Mouse (Mus musculus): ENCODE measurements around the gene Sft2d2. TPM values are rescaled to one million over a fixed set of nuclear protein-coding genes. Genes with fewer than 3 reads are reported as not detected.
A peak's percentile ranks its signal among the peaks of the same experiment; 100 is the strongest.

The Sft2d2 gene
- polyA plus RNA-seq, 1 experiment from 2014 or later = 24.3 TPM

GRCm38 (mm10) chr1:165193426-165193825, 812 bp downstream of the Sft2d2 start:
- H3K9me3 ChIP-seq (ENCODE audit: control insufficient read depth) = no peaks in the 10 kb centered on the region
- peaks cover 8% of the 10 kb centered on the region for H3K4me1 ChIP-seq (replicated peaks; ENCODE audit: control insufficient read depth, insufficient read depth, low read length)
- peak overlapping the region; percentile 87 for H3K4me2 ChIP-seq (replicated peaks; ENCODE audit: low read depth)
- H3K27ac ChIP-seq (ENCODE audit: low read depth, low read length) = peak overlapping the region; percentile 95
- ATAC-seq = no peak
- peak overlapping the region; percentile 84 for H3K4me3 ChIP-seq (ENCODE audit: low read depth, low read length)
- H3K9ac ChIP-seq (ENCODE audit: low read depth, low read length) = peak overlapping the region; percentile 92
- H3K27me3 ChIP-seq (replicated peaks; ENCODE audit: control insufficient read depth, insufficient read depth, low read length) = no peaks in the 10 kb centered on the region
- TF ChIP-seq CTCF (IDR thresholded peaks at IDR 0.05; ENCODE audit: low read depth) = no peak
- WGBS = 8% methylated on average over 7 of the region's 7 CpGs
- no peaks in the 10 kb centered on the region for H3K36me3 ChIP-seq (ENCODE audit: control insufficient read depth, insufficient read depth)

- peak overlapping the region; percentile 87 for H3K4me2 ChIP-seq (replicated peaks; ENCODE audit: low read depth)
- no peak for TF ChIP-seq CTCF (IDR thresholded peaks at IDR 0.05; ENCODE audit: low read depth)
- H3K4me3 ChIP-seq (ENCODE audit: low read depth, low read length) = peak overlapping the region; percentile 84
- H3K27ac ChIP-seq (ENCODE audit: low read depth, low read length) = peak overlapping the region; percentile 95
- no peaks in the 10 kb centered on the region for H3K9me3 ChIP-seq (ENCODE audit: control insufficient read depth)
- no peaks in the 10 kb centered on the region; the same call in 1 of the 2 replicates for H3K36me3 ChIP-seq (ENCODE audit: control insufficient read depth, insufficient read depth)
- no peak for ATAC-seq
- no peaks in the 10 kb centered on the region for H3K27me3 ChIP-seq (replicated peaks; ENCODE audit: control insufficient read depth, insufficient read depth, low read length)
- 45% methylated on average over 10 of the region's 10 CpGs for WGBS
- H3K9ac ChIP-seq (ENCODE audit: low read depth, low read length) = peak overlapping the region; percentile 92; the same call in 1 of the 2 replicates
- H3K4me1 ChIP-seq (replicated peaks; ENCODE audit: control insufficient read depth, insufficient read depth, low read length) = peaks cover 8% of the 10 kb centered on the region
These were observed 1.4 kb downstream of the Sft2d2 start for GRCm38 (mm10) chr1:165192714-165193264.

- H3K4me2 ChIP-seq (replicated peaks; ENCODE audit: low read depth) = peak overlapping the region; percentile 87
- H3K27ac ChIP-seq (ENCODE audit: low read depth, low read length) = no peak overlapping the region
- peaks cover 5% of the 10 kb centered on the region for H3K4me1 ChIP-seq (replicated peaks; ENCODE audit: control insufficient read depth, insufficient read depth, low read length)
- WGBS = 74% methylated on average over 4 of the region's 4 CpGs
- no peak for ATAC-seq
- no peaks in the 10 kb centered on the region for H3K9me3 ChIP-seq (ENCODE audit: control insufficient read depth)
- H3K36me3 ChIP-seq (ENCODE audit: control insufficient read depth, insufficient read depth) = peaks cover 6% of the 10 kb centered on the region
- no peak for TF ChIP-seq CTCF (IDR thresholded peaks at IDR 0.05; ENCODE audit: low read depth)
- no peak overlapping the region for H3K4me3 ChIP-seq (ENCODE audit: low read depth, low read length)
- H3K9ac ChIP-seq (ENCODE audit: low read depth, low read length) = no peak overlapping the region
- H3K27me3 ChIP-seq (replicated peaks; ENCODE audit: control insufficient read depth, insufficient read depth, low read length) = no peaks in the 10 kb centered on the region
These were observed 2.1 kb downstream of the Sft2d2 start for GRCm38 (mm10) chr1:165192102-165192501.

- WGBS = 74% methylated on average over 13 of the region's 13 CpGs
- H3K4me2 ChIP-seq (replicated peaks; ENCODE audit: low read depth) = 0 out of 2 replicates have a peak overlapping the region, but pooled peaks have one; percentile 6
These were observed 2.6 kb downstream of the Sft2d2 start for GRCm38 (mm10) chr1:165191611-165192010.

GRCm38 (mm10) chr1:165190571-165191273, 3.5 kb downstream of the Sft2d2 start:
- 85% methylated on average over 10 of the region's 10 CpGs for WGBS
- Histone ChIP-seq H3K4me3 (ENCODE audit: low read depth, low read length) (no peak overlapping the region), H3K9me3 (ENCODE audit: control insufficient read depth) (no peaks in the 10 kb centered on the region), H3K36me3 (ENCODE audit: control insufficient read depth, insufficient read depth) (peaks cover 13% of the 10 kb centered on the region), H3K27ac (ENCODE audit: low read depth, low read length) (no peak overlapping the region), H3K9ac (ENCODE audit: low read depth, low read length) (no peak overlapping the region), H3K4me2 (replicated peaks; ENCODE audit: low read depth) (no peak overlapping the region), H3K4me1 (replicated peaks; ENCODE audit: control insufficient read depth, insufficient read depth, low read length) (peaks cover 4% of the 10 kb centered on the region), H3K27me3 (replicated peaks; ENCODE audit: control insufficient read depth, insufficient read depth, low read length) (no peaks in the 10 kb centered on the region)
- no peak for TF ChIP-seq CTCF (IDR thresholded peaks at IDR 0.05; ENCODE audit: low read depth)
- ATAC-seq = no peak

More at GRCm38 (mm10) chr1:165191611-165192010, 2.6 kb downstream of the Sft2d2 start:
- H3K4me3 ChIP-seq (ENCODE audit: low read depth, low read length) = no peak overlapping the region
- no peak overlapping the region for H3K9ac ChIP-seq (ENCODE audit: low read depth, low read length)
- H3K9me3 ChIP-seq (ENCODE audit: control insufficient read depth) = no peaks in the 10 kb centered on the region
- H3K27me3 ChIP-seq (replicated peaks; ENCODE audit: control insufficient read depth, insufficient read depth, low read length) = no peaks in the 10 kb centered on the region
- no peak overlapping the region for H3K27ac ChIP-seq (ENCODE audit: low read depth, low read length)
- H3K36me3 ChIP-seq (ENCODE audit: control insufficient read depth, insufficient read depth) = peaks cover 11% of the 10 kb centered on the region
- TF ChIP-seq CTCF (IDR thresholded peaks at IDR 0.05; ENCODE audit: low read depth) = no peak
- peaks cover 4% of the 10 kb centered on the region for H3K4me1 ChIP-seq (replicated peaks; ENCODE audit: control insufficient read depth, insufficient read depth, low read length)
- ATAC-seq = no peak

- Histone ChIP-seq H3K4me1 (replicated peaks; ENCODE audit: control insufficient read depth, insufficient read depth, low read length) (peaks cover 4% of the 10 kb centered on the region), H3K9me3 (ENCODE audit: control insufficient read depth) (no peaks in the 10 kb centered on the region), H3K36me3 (ENCODE audit: control insufficient read depth, insufficient read depth) (peaks cover 14% of the 10 kb centered on the region), H3K27me3 (replicated peaks; ENCODE audit: control insufficient read depth, insufficient read depth, low read length) (no peaks in the 10 kb centered on the region), H3K27ac (ENCODE audit: low read depth, low read length) (no peak overlapping the region), H3K9ac (ENCODE audit: low read depth, low read length) (no peak overlapping the region), H3K4me3 (ENCODE audit: low read depth, low read length) (no peak overlapping the region), H3K4me2 (replicated peaks; ENCODE audit: low read depth) (no peak overlapping the region)
- WGBS = 74% methylated on average over 6 of the region's 6 CpGs
- no peak for ATAC-seq
- no peak for TF ChIP-seq CTCF (IDR thresholded peaks at IDR 0.05; ENCODE audit: low read depth)
These were observed 4.2 kb downstream of the Sft2d2 start for GRCm38 (mm10) chr1:165190068-165190467.
